Mouse (Mus musculus) ES-Bruce4 (cell line): ENCODE measurements around the gene Fxyd5. TPM values are rescaled to one million over a fixed set of nuclear protein-coding genes. Genes with fewer than 3 reads are reported as not detected.

ENCODE experiments used
- H3K27ac ChIP-seq: 2 replicates; pipeline ENCODE4 v1.5.1; 2012; ENCODE audit warnings: low read length, inconsistent platforms; ENCODE audit not compliant: insufficient read depth
- H3K27me3 ChIP-seq: 2 replicates; pipeline ENCODE4 v1.6.1; 2012; ENCODE audit warnings: mild to moderate bottlenecking, low read length, inconsistent platforms; ENCODE audit not compliant: control insufficient read depth, poor library complexity, insufficient read depth, severe bottlenecking
- H3K36me3 ChIP-seq: 2 replicates; pipeline ENCODE4 v1.6.1; 2012; ENCODE audit warnings: inconsistent platforms, mild to moderate bottlenecking, low read length, moderate library complexity; ENCODE audit not compliant: control insufficient read depth, poor library complexity, insufficient read depth, severe bottlenecking
- H3K4me1 ChIP-seq: one replicate; pipeline ENCODE4 v1.8.1; 2011; ENCODE audit warnings: low read length; ENCODE audit not compliant: control insufficient read depth, insufficient read depth
- H3K4me3 ChIP-seq: 2 replicates; pipeline ENCODE4 v1.5.1; 2011; ENCODE audit warnings: low read depth, mild to moderate bottlenecking, low read length
- H3K9ac ChIP-seq: 2 replicates; pipeline ENCODE4 v1.6.1; 2012; ENCODE audit warnings: low read depth, mild to moderate bottlenecking, inconsistent platforms; ENCODE audit not compliant: poor library complexity, severe bottlenecking
- H3K9me3 ChIP-seq: replicated peaks from 2 replicates; pipeline ENCODE4 v1.6.1; 2012; ENCODE audit warnings: mild to moderate bottlenecking, low read length, inconsistent platforms; ENCODE audit not compliant: control insufficient read depth, poor library complexity, insufficient read depth, severe bottlenecking
- CTCF ChIP-seq: IDR thresholded peaks from one replicate; pipeline ENCODE4 v1.8.1; 2011; ENCODE audit warnings: low read depth, low read length
- EP300 ChIP-seq: IDR thresholded peaks from 2 replicates; pipeline ENCODE4 v1.6.1; 2011; ENCODE audit warnings: low read depth, low read length; ENCODE audit not compliant: insufficient read depth
- POLR2A ChIP-seq: IDR thresholded peaks from one replicate; pipeline ENCODE4 v1.8.1; 2011; ENCODE audit warnings: low read length; ENCODE audit not compliant: insufficient read depth
- polyA plus RNA-seq: library from polyadenylated mRNA; stranded (reverse); fragments of >200 nt; gene quantifications from 2 replicates; pipeline ENCODE4 v1.2.4, GENCODE M21; 2011; ENCODE audit warnings: low read depth; ENCODE audit not compliant: missing spikeins, insufficient read depth, insufficient read length

Fxyd5 gene
- polyA plus RNA-seq, 1 experiment: 6.0 TPM

DNA sequence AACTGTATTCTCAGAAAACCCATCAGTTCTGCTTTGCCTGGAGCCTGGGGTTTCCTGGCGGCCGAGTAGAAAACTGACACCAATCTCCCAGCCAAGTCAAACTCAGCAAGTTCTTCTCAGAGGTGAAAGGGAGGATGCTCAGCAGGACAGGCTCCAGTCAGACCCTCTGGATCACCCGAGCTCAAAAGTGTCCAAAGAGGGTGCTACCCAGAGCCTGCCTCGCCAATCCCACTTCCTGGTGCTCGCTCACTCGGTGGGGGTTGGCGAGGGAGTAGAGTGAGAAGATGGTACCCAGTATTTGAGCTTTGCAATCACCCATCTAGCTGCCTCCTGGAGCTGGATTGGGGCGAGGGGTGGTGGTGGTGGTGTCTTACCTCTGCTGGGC is 1.3 kb downstream of the Fxyd5 start:
- Histone ChIP-seq H3K9ac (no peak overlapping the region), H3K9me3 (no peaks in the 10 kb centered on the region), H3K36me3 (no peaks in the 10 kb centered on the region), H3K27ac (no peak overlapping the region), H3K4me1 (no peaks in the 10 kb centered on the region), H3K27me3 (0 out of 2 replicates have a peak, but pooled peaks cover 3% of the 10 kb centered on the region), H3K4me3 (no peak overlapping the region)
- TF ChIP-seq EP300 (no peak), CTCF (no peak), POLR2A (no peak)

DNA sequence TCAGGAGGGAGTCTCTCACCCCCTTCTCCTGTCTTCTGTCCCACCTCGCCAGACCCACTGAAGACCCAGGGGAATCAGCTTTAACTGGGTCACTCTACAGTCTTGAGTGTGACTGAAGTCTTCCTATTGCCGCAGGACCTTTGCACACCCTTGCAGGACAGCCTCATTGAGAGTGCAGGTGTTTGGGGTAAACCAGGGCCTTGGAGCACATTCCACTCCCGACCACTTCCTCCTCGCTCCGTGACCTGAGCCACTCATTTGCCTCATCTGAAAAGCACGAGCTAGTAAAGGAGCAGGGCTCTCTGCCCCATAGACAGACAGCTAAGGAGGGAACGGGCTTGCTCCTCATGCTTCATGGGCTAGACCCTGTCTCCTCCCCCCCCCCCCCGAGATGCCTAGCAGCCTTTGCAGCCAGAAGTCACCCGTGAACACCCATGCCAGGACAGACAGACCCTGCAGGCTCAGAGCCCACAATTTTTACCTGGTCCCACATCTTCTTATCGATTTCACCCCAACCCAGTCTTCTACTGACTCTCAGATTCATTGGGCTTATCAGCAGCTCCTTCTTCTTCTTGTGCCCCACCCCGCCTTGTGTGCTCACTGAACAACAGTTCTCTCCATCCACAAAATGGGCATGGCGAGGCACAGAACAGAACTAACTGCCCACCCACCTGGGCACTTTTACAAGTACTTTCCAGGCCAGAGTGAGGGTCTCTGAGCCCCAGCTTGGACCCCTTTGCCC is 1.8 kb downstream of the Fxyd5 start:
- no peak overlapping the region for H3K9ac ChIP-seq

DNA sequence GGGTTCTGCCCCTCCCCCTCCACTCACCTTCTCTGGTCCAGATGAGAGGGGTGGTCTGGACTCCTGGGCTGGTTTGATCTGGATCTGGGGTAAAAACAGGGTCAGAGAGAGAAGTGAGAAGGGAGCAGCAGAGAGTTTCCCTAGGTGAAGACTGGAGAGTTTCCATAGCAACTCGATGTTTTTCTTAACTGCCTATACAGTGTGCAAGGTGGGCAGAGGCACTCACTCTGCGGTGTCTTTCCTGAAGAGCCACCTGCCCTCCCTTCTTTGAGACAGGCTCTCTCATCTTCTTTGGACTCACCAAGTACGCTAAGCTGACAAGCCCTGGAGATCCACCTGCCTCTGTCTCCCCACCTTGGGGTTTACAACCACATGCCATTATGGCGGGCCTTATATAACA is 3.3 kb downstream of the Fxyd5 start:
- no peaks in the 10 kb centered on the region for H3K36me3 ChIP-seq
- H3K27ac ChIP-seq: no peak overlapping the region
- H3K4me3 ChIP-seq: no peak overlapping the region
- H3K4me1 ChIP-seq: no peaks in the 10 kb centered on the region
- no peak overlapping the region for H3K9ac ChIP-seq
- 0 out of 2 replicates have a peak, but pooled peaks cover 3% of the 10 kb centered on the region for H3K27me3 ChIP-seq
- TF ChIP-seq CTCF: no peak
- no peak for TF ChIP-seq POLR2A
- TF ChIP-seq EP300: no peak
- H3K9me3 ChIP-seq: no peaks in the 10 kb centered on the region

More for the DNA sequence above, 1.8 kb downstream of the Fxyd5 start:
- no peaks in the 10 kb centered on the region for H3K36me3 ChIP-seq
- H3K4me3 ChIP-seq: no peak overlapping the region
- TF ChIP-seq EP300 (no peak), POLR2A (no peak), CTCF (no peak)
- 0 out of 2 replicates have a peak, but pooled peaks cover 3% of the 10 kb centered on the region for H3K27me3 ChIP-seq
- no peak overlapping the region for H3K27ac ChIP-seq
- H3K9me3 ChIP-seq: no peaks in the 10 kb centered on the region
- no peaks in the 10 kb centered on the region for H3K4me1 ChIP-seq

DNA sequence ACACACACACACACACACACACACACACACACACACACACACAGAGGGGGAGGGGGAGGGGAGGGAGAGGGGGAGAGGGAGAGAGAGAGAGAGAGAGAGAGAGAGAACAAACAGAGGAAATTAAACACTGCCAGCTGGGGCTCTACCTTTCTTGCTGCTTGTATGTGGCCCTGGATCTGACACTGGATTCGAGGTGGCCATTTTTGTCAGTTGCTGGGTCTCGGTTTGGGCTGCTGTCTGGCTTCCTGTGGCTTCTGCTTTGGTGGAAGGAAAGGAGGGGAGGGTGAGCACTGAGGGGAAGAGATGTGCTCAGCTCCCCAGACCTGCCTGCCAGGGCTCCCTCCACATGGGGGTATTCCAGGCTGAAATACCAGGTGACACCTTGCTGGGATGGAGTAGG is 4.6 kb downstream of the Fxyd5 start:
- no peaks in the 10 kb centered on the region for H3K9me3 ChIP-seq
- H3K27me3 ChIP-seq: no peaks in the 10 kb centered on the region
- H3K36me3 ChIP-seq: no peaks in the 10 kb centered on the region
- no peaks in the 10 kb centered on the region for H3K4me1 ChIP-seq
- TF ChIP-seq POLR2A: no peak
- TF ChIP-seq EP300: no peak
- no peak for TF ChIP-seq CTCF
- H3K4me3 ChIP-seq: no peak overlapping the region
- no peak overlapping the region for H3K27ac ChIP-seq
- no peak overlapping the region for H3K9ac ChIP-seq

GRCm38 (mm10) chr7:31036917-31037316 is 5.4 kb downstream of the Fxyd5 start:
- H3K4me3 ChIP-seq: no peak overlapping the region
- TF ChIP-seq POLR2A (no peak), CTCF (no peak), EP300 (no peak)
- no peaks in the 10 kb centered on the region for H3K4me1 ChIP-seq

DNA sequence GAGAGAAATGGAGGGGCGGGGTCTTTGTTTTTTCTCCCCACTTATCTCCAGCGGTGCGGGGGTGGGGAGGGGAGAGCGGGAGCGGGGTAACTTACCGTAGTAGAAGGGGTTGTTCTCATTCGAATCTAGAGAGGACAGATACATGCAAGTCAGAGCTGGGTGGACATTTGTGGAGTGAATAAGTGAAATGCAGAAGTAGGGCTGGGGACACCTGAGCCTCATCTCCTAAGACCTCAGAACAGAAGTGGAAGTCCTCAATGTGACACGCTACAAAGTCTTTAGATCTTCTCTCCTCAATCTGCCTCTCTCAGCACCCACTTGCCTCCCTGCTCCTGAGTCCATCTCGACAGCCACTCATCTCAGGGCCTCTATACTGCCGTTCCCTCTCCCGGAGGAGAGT is 7.0 kb downstream of the Fxyd5 start:
- Histone ChIP-seq H3K9ac (no peak overlapping the region), H3K9me3 (no peaks in the 10 kb centered on the region), H3K4me3 (no peak overlapping the region), H3K36me3 (no peaks in the 10 kb centered on the region), H3K4me1 (no peaks in the 10 kb centered on the region), H3K27ac (no peak overlapping the region), H3K27me3 (no peaks in the 10 kb centered on the region)
- TF ChIP-seq EP300 (no peak), CTCF (no peak), POLR2A (no peak)

More at GRCm38 (mm10) chr7:31036917-31037316, 5.4 kb downstream of the Fxyd5 start:
- Histone ChIP-seq H3K9ac (no peak overlapping the region), H3K9me3 (no peaks in the 10 kb centered on the region), H3K27me3 (no peaks in the 10 kb centered on the region), H3K36me3 (no peaks in the 10 kb centered on the region), H3K27ac (no peak overlapping the region)
